Mouse (Mus musculus) embryonic fibroblast, embryonic 13.5 days (primary cell): ENCODE measurements around the gene Awat2. TPM values are rescaled to one million over a fixed set of nuclear protein-coding genes. Genes with fewer than 3 reads are reported as not detected.
"Not testable (repeated sequence)": the region's sequence is repeated elsewhere in the genome, so short reads cannot be mapped to it uniquely, and the experiment has no call there.

Source experiments
- H3K27ac ChIP-seq: 2 replicates; pipeline ENCODE4 v1.5.1; 2012; ENCODE audit warnings: low read length, control low read depth, inconsistent platforms; ENCODE audit not compliant: insufficient read depth
- H3K4me1 ChIP-seq: 2 replicates; pipeline ENCODE4 v1.6.1; 2011; ENCODE audit warnings: low read length; ENCODE audit not compliant: control insufficient read depth, insufficient read depth
- H3K4me3 ChIP-seq: 2 replicates; pipeline ENCODE4 v1.5.1; 2011; ENCODE audit warnings: mild to moderate bottlenecking, control low read depth, low read length; ENCODE audit not compliant: insufficient read depth
- CTCF ChIP-seq: IDR thresholded peaks from 2 replicates; pipeline ENCODE4 v1.5.1; 2011; ENCODE audit warnings: mild to moderate bottlenecking, control low read depth, low read length, moderate library complexity, borderline replicate concordance; ENCODE audit not compliant: insufficient read depth
- POLR2A ChIP-seq: IDR thresholded peaks from 2 replicates; pipeline ENCODE4 v1.6.1; 2011; ENCODE audit warnings: low read depth, mild to moderate bottlenecking, control low read depth, low read length, moderate library complexity
- polyA plus RNA-seq: library from polyadenylated mRNA; stranded (reverse); fragments of >200 nt; gene quantifications from 2 replicates; pipeline ENCODE4 v1.2.4, GENCODE M21; 2011; ENCODE audit warnings: low read depth; ENCODE audit not compliant: missing spikeins, insufficient read length

The Awat2 gene
- polyA plus RNA-seq = 0.50 TPM in 1 of 2 replicates, not detected in the other

DNA sequence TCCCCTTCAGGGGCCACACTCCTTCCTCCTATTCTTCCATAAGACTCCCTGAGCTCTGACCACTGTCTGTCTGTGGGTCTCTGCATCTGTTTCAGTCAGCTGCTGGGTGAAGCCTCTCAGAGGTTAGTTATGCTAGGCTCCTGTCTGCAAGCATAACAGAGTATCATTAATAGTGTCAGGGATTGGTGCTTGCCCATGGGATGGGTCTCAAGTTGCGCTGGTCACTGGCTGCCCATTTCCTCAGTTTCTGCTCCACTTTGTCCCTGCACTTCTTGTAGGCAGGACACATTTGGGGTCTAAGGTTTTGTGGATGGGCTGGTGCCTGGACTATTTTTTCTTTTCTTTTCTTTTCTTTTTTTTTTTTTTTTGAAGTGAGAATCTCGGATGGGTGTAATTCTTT, at the start of gene Awat2:
Gene Awat2 (minus strand): TSS at position 101 of the 400 bp plus-strand sequence.
- not testable (repeated sequence) for H3K27ac ChIP-seq, H3K4me1 ChIP-seq, H3K4me3 ChIP-seq

DNA sequence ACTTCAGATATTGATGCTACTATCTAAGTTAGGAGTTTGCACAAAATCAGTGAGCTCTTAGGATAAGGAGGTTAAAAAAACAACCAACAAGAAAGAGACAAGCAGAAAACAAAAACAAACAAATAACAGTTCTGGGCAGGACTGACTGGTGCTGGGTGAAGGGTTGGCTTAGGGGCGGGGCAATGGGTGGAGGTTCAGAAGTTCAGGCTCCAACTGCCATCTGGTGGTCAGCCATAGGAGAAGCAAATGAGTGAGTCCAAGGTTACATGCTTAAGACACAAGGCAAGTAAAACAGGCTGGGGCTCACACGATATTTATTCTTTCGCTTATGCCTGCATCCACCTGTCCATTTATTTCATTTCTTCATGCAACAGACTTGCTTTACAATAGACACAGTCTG, 37.8 kb upstream of the Awat2 start:
- H3K27ac ChIP-seq = no peak overlapping the region
- H3K4me1 ChIP-seq = no peaks in the 10 kb centered on the region
- TF ChIP-seq POLR2A (no peak), CTCF (0 out of 2 replicates have a peak, but pooled peaks have one; percentile 28)
- no peak overlapping the region for H3K4me3 ChIP-seq

DNA sequence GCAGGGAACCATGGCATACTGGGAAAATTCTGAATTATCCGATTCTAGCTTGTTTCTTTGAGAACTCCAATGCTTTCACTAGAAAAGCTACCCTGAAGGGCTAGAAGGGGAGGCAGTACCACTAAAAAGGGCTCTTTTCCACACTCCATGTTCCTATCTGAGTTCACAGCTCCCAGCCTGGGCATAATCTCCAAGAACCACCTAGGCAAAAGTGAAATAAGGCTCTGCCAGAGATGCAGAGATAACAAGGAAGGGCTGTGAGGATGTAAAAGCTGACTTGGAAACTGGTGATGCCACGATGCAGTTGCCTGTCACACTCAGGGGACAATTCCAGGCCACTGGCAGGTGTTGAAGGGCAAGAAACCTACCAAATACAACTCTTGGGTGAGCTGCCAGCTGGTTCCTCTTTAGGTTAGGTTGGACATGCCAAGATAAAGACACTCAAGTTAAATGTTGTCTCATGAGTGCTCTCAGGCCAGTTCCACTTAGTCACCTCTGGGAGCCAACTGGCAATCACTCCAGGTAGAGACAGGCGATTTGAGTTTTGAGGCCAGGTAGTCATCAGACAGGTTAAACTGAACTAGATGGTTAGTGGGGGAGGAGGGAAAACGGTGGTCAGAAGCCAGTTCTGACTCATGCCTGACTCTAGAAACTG, 33.2 kb upstream of the Awat2 start:
- no peaks in the 10 kb centered on the region for H3K4me1 ChIP-seq
- TF ChIP-seq CTCF (no peak), POLR2A (no peak)
- no peak overlapping the region for H3K27ac ChIP-seq
- H3K4me3 ChIP-seq = no peak overlapping the region

DNA sequence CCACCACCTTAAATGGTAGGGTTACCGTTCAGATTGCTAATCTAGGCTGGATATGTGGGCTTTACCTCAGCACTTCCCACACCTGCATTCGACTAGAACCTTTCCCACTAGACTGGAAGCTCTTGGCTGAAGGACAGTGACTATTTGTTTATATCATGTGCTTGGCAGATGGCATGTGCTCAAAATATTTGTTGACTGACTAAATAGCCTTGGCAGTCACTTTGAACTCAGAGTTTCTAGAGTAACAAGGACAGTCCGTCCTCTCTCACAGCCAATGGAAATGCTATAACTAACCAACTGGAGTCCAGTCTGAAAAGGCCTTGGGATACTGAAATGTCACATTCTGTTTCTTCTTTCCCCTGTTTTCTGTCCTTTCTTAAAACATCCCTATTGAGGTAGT, 29.0 kb upstream of the Awat2 start:
- Histone ChIP-seq H3K27ac (no peak overlapping the region; the same call in 1 of the 2 replicates), H3K4me1 (no peaks in the 10 kb centered on the region), H3K4me3 (no peak overlapping the region)
- TF ChIP-seq CTCF (no peak), POLR2A (no peak)

GRCm38 (mm10) chrX:100470126-100470525, 27.6 kb upstream of the Awat2 start:
- H3K27ac ChIP-seq = no peak overlapping the region
- no peak for TF ChIP-seq POLR2A
- H3K4me1 ChIP-seq = no peaks in the 10 kb centered on the region
- H3K4me3 ChIP-seq = no peak overlapping the region

- no peak for TF ChIP-seq CTCF
- no peak for TF ChIP-seq POLR2A
- no peaks in the 10 kb centered on the region for H3K4me1 ChIP-seq
Observed at GRCm38 (mm10) chrX:100468047-100468446, 25.5 kb upstream of the Awat2 start.

DNA sequence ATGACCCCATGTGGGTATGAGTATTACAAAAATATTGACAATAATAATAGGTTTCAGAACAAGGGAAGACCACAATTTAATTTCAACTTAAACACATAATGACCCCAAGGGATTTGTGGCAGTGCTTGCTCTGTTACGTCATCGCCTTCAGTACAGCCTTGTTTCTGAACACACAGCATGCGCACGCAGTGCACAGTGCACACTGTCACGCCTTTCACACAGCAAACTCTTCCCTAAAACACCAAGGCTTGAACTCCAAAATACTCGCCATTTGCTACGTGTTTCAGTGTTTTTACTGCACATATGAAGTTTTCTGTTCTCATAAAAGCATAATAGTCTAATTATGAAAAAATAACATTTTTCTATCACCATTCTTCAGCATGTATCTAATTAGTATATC, 1.0 kb upstream of the Awat2 start:
- TF ChIP-seq POLR2A = no peak
- TF ChIP-seq CTCF = no peak
- no peak overlapping the region for H3K27ac ChIP-seq
- no peak overlapping the region for H3K4me3 ChIP-seq
- no peaks in the 10 kb centered on the region for H3K4me1 ChIP-seq

More at GRCm38 (mm10) chrX:100468047-100468446, 25.5 kb upstream of the Awat2 start:
- H3K27ac ChIP-seq = no peak overlapping the region
- H3K4me3 ChIP-seq = no peak overlapping the region

DNA sequence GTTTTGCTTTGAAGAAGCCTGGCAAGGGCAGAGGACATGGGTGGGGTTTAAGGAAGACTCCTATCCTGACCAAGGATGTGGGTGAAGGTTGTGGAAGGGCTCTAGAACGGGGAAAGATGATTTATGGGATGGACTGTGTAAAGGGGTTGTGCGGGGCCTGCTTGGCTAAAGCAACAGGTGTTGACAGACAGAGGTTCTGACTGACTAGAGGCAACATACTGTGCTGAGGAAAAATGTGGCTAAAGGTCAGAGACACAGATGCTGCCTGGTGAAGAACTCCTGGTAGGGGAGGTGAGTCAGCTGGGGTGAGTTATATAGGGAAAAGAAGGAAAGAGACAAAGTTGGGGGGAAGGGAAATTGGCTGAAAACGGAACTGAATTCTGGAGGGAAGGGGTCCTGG, 10.2 kb downstream of the Awat2 start:
- no peaks in the 10 kb centered on the region for H3K4me1 ChIP-seq
- TF ChIP-seq POLR2A (no peak), CTCF (no peak)
- H3K4me3 ChIP-seq = no peak overlapping the region
- peak overlapping the region; percentile 27; the same call in 1 of the 2 replicates for H3K27ac ChIP-seq

- TF ChIP-seq CTCF (no peak), POLR2A (no peak)
- no peak within 1 kb of the TSS for H3K4me3 ChIP-seq
- no peaks in the 10 kb centered on the region for H3K4me1 ChIP-seq
- no peak within 1 kb of the TSS for H3K27ac ChIP-seq
Observed at GRCm38 (mm10) chrX:100428693-100429092, 13.8 kb downstream of the Awat2 start, which contains the start of gene Otud6a. Gene Otud6a (plus strand): TSS chrX:100429013.

DNA sequence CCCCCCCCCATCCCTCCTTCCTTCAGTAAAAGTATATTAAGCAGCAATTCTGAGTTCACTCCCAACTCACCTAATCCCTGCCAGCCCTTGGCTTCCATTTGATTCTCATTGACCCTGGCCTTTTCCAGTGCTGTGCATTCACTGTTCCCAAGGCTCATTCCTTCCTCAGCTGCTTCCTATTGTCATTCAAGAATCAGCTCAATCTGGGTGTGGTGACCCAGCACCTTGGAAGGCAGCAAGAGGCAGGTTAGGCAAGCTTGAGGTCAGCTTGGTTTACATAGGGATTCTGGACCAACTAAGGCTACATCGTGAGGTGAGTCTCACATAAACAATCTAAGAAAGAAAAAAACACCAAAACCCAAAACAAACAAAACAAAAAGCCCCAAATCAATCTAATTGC, 33.3 kb downstream of the Awat2 start:
- TF ChIP-seq POLR2A (no peak), CTCF (no peak)
- no peak overlapping the region for H3K4me3 ChIP-seq
- no peak overlapping the region for H3K27ac ChIP-seq
- no peaks in the 10 kb centered on the region for H3K4me1 ChIP-seq
